Mouse (Mus musculus): Measurements from ENCODE around the gene Nrip3. TPM values are rescaled to one million over a fixed set of nuclear protein-coding genes. Genes with fewer than 3 reads are reported as not detected.

Nrip3 gene
- total RNA-seq (2014; rRNA removed) (0.07 TPM in 1 of 2 replicates, not detected in the other), polyA plus RNA-seq (2012; rRNA removed) (not detected in 2 replicates)

- H3K27ac ChIP-seq (replicated peaks; ENCODE audit: insufficient read depth, low read depth, low read length) = no peak within 1 kb of the TSS
- no peaks in the 10 kb centered on the region for H3K79me2 ChIP-seq (ENCODE audit: control insufficient read depth, insufficient read depth, low read length)
- peaks cover 6% of the 10 kb centered on the region for H3K4me1 ChIP-seq (ENCODE audit: control insufficient read depth, insufficient read depth, low read length)
- H3K27me3 ChIP-seq (ENCODE audit: control insufficient read depth, insufficient read depth, low read length) = peaks cover 21% of the 10 kb centered on the region; the same call in 1 of the 2 replicates
- no peak for TF ChIP-seq POLR2A (IDR thresholded peaks at IDR 0.05; ENCODE audit: extremely low read depth, insufficient read depth, low read length)
- TF ChIP-seq CTCF (IDR thresholded peaks at IDR 0.05; ENCODE audit: low read depth, low read length) = no peak
- peak within 1 kb of the TSS; percentile 39; the same call in 1 of the 2 replicates for H3K4me3 ChIP-seq (ENCODE audit: insufficient read depth, low read depth, low read length)
- H3K36me3 ChIP-seq (ENCODE audit: control insufficient read depth, insufficient read depth, low read length) = no peaks in the 10 kb centered on the region
- H3K9ac ChIP-seq (ENCODE audit: low read depth, low read length) = no peak within 1 kb of the TSS
- WGBS = 5% methylated on average over 52 of the region's 52 CpGs
- peak; percentile 5 for DNase-seq (ENCODE audit: extremely low read depth, low read depth, low spot score)
These were observed at the start of gene Nrip3 for GRCm38 (mm10) chr7:109781470-109782203. Gene Nrip3 (minus strand): TSS chr7:109782025.

- H3K36me3 ChIP-seq (ENCODE audit: control insufficient read depth, insufficient read depth, low read length) = no peaks in the 10 kb centered on the region
- H3K27me3 ChIP-seq (ENCODE audit: control insufficient read depth, insufficient read depth, low read length) = no peaks in the 10 kb centered on the region
- no peak overlapping the region for H3K27ac ChIP-seq (replicated peaks; ENCODE audit: insufficient read depth, low read depth, low read length)
- no peaks in the 10 kb centered on the region for H3K4me1 ChIP-seq (ENCODE audit: control insufficient read depth, insufficient read depth, low read length)
- DNase-seq (ENCODE audit: extremely low read depth, low read depth, low spot score) = no peak
- 48% methylated on average over 2 of the region's 2 CpGs for WGBS
- no peaks in the 10 kb centered on the region for H3K79me2 ChIP-seq (ENCODE audit: control insufficient read depth, insufficient read depth, low read length)
- no peak overlapping the region for H3K9ac ChIP-seq (ENCODE audit: low read depth, low read length)
- no peak overlapping the region for H3K4me3 ChIP-seq (ENCODE audit: insufficient read depth, low read depth, low read length)
- TF ChIP-seq POLR2A (IDR thresholded peaks at IDR 0.05; ENCODE audit: extremely low read depth, insufficient read depth, low read length) = no peak
- TF ChIP-seq CTCF (IDR thresholded peaks at IDR 0.05; ENCODE audit: low read depth, low read length) = no peak
These were observed 49.6 kb upstream of the Nrip3 start for GRCm38 (mm10) chr7:109831376-109831775.

GRCm38 (mm10) chr7:109826911-109827310, 45.1 kb upstream of the Nrip3 start:
- TF ChIP-seq POLR2A (IDR thresholded peaks at IDR 0.05; ENCODE audit: extremely low read depth, insufficient read depth, low read length) (no peak), CTCF (IDR thresholded peaks at IDR 0.05; ENCODE audit: low read depth, low read length) (no peak)
- peak; percentile 16 for DNase-seq (ENCODE audit: extremely low read depth, low read depth, low spot score)
- H3K79me2 ChIP-seq (ENCODE audit: control insufficient read depth, insufficient read depth, low read length) = no peaks in the 10 kb centered on the region
- H3K9ac ChIP-seq (ENCODE audit: low read depth, low read length) = no peak overlapping the region
- 33% methylated on average over 8 of the region's 8 CpGs for WGBS
- no peaks in the 10 kb centered on the region for H3K4me1 ChIP-seq (ENCODE audit: control insufficient read depth, insufficient read depth, low read length)
- no peak overlapping the region for H3K27ac ChIP-seq (replicated peaks; ENCODE audit: insufficient read depth, low read depth, low read length)
- no peak overlapping the region for H3K4me3 ChIP-seq (ENCODE audit: insufficient read depth, low read depth, low read length)
- no peaks in the 10 kb centered on the region for H3K27me3 ChIP-seq (ENCODE audit: control insufficient read depth, insufficient read depth, low read length)
- H3K36me3 ChIP-seq (ENCODE audit: control insufficient read depth, insufficient read depth, low read length) = no peaks in the 10 kb centered on the region

GRCm38 (mm10) chr7:109825293-109825692, 43.5 kb upstream of the Nrip3 start:
- TF ChIP-seq CTCF (IDR thresholded peaks at IDR 0.05; ENCODE audit: low read depth, low read length) = no peak
- TF ChIP-seq POLR2A (IDR thresholded peaks at IDR 0.05; ENCODE audit: extremely low read depth, insufficient read depth, low read length) = no peak
- no peaks in the 10 kb centered on the region for H3K36me3 ChIP-seq (ENCODE audit: control insufficient read depth, insufficient read depth, low read length)
- no peaks in the 10 kb centered on the region for H3K79me2 ChIP-seq (ENCODE audit: control insufficient read depth, insufficient read depth, low read length)
- no peak overlapping the region for H3K27ac ChIP-seq (replicated peaks; ENCODE audit: insufficient read depth, low read depth, low read length)
- H3K9ac ChIP-seq (ENCODE audit: low read depth, low read length) = no peak overlapping the region
- DNase-seq (ENCODE audit: extremely low read depth, low read depth, low spot score) = no peak
- no peaks in the 10 kb centered on the region for H3K27me3 ChIP-seq (ENCODE audit: control insufficient read depth, insufficient read depth, low read length)
- no peak overlapping the region for H3K4me3 ChIP-seq (ENCODE audit: insufficient read depth, low read depth, low read length)
- H3K4me1 ChIP-seq (ENCODE audit: control insufficient read depth, insufficient read depth, low read length) = no peaks in the 10 kb centered on the region
- WGBS = 82% methylated on average over 14 of the region's 14 CpGs

- Histone ChIP-seq H3K4me3 (ENCODE audit: insufficient read depth, low read depth, low read length) (no peak overlapping the region), H3K9ac (ENCODE audit: low read depth, low read length) (no peak overlapping the region), H3K4me1 (ENCODE audit: control insufficient read depth, insufficient read depth, low read length) (no peaks in the 10 kb centered on the region), H3K36me3 (ENCODE audit: control insufficient read depth, insufficient read depth, low read length) (no peaks in the 10 kb centered on the region), H3K27ac (replicated peaks; ENCODE audit: insufficient read depth, low read depth, low read length) (no peak overlapping the region), H3K27me3 (ENCODE audit: control insufficient read depth, insufficient read depth, low read length) (no peaks in the 10 kb centered on the region), H3K79me2 (ENCODE audit: control insufficient read depth, insufficient read depth, low read length) (no peaks in the 10 kb centered on the region)
- no peak for TF ChIP-seq CTCF (IDR thresholded peaks at IDR 0.05; ENCODE audit: low read depth, low read length)
- TF ChIP-seq POLR2A (IDR thresholded peaks at IDR 0.05; ENCODE audit: extremely low read depth, insufficient read depth, low read length) = no peak
- WGBS = 72% methylated on average over 4 of the region's 4 CpGs
- DNase-seq (ENCODE audit: extremely low read depth, low read depth, low spot score) = no peak
These were observed 36.8 kb upstream of the Nrip3 start for GRCm38 (mm10) chr7:109818600-109818999.

- Histone ChIP-seq H3K4me3 (ENCODE audit: insufficient read depth, low read depth, low read length) (no peak overlapping the region), H3K27ac (replicated peaks; ENCODE audit: insufficient read depth, low read depth, low read length) (no peak overlapping the region), H3K79me2 (ENCODE audit: control insufficient read depth, insufficient read depth, low read length) (no peaks in the 10 kb centered on the region), H3K4me1 (ENCODE audit: control insufficient read depth, insufficient read depth, low read length) (no peaks in the 10 kb centered on the region), H3K36me3 (ENCODE audit: control insufficient read depth, insufficient read depth, low read length) (no peaks in the 10 kb centered on the region), H3K27me3 (ENCODE audit: control insufficient read depth, insufficient read depth, low read length) (no peaks in the 10 kb centered on the region), H3K9ac (ENCODE audit: low read depth, low read length) (no peak overlapping the region)
- no peak for DNase-seq (ENCODE audit: extremely low read depth, low read depth, low spot score)
- TF ChIP-seq CTCF (IDR thresholded peaks at IDR 0.05; ENCODE audit: low read depth, low read length) = no peak
These were observed 36.1 kb upstream of the Nrip3 start for GRCm38 (mm10) chr7:109817954-109818353.

Data from liver, adult 2 months (tissue).